Mouse (Mus musculus) ES-Bruce4 (cell line): ENCODE data around the gene Icam2.

Experiments
- CTCF ChIP-seq: IDR thresholded peaks from one replicate; pipeline ENCODE4 v1.8.1; 2011; ENCODE audit warnings: low read depth, low read length
- EP300 ChIP-seq: IDR thresholded peaks from 2 replicates; pipeline ENCODE4 v1.6.1; 2011; ENCODE audit warnings: low read depth, low read length; ENCODE audit not compliant: insufficient read depth
- POLR2A ChIP-seq: IDR thresholded peaks from one replicate; pipeline ENCODE4 v1.8.1; 2011; ENCODE audit warnings: low read length; ENCODE audit not compliant: insufficient read depth

GRCm38 (mm10) chr11:106428556-106428955, 40.7 kb upstream of the Icam2 start:
- TF ChIP-seq CTCF, result no peak
- no peak for TF ChIP-seq POLR2A
- TF ChIP-seq EP300, result no peak
